Mouse (Mus musculus): ENCODE results near the gene Ppm1h.

The Ppm1h gene

GRCm38 (mm10) chr10:122819808-122820207 is 141.2 kb downstream of the Ppm1h start:
- DNase-seq, result no peak

- DNase-seq, result no peak
Observed at GRCm38 (mm10) chr10:122821549-122821948, 143.0 kb downstream of the Ppm1h start.

DNA sequence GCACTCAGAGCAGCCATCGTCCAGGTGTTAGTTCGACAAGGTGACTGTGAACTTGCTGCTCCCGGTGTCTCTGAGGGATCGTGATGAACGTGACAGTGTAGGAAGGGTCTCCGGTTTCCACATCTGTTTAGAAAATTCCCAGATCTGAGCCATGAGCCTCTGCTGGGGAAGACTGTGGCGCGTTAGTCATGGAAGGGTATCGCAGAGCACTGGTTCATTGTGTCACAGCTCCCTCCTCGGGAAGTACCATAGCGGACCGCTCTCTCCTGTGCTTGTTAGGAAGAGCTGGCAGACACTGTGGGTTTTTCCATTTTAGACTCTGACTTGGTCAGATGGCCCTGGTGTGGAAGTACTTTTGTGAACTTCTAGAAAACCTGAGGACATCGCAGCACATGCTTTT is 145.1 kb downstream of the Ppm1h start:
- no peak for DNase-seq

DNA sequence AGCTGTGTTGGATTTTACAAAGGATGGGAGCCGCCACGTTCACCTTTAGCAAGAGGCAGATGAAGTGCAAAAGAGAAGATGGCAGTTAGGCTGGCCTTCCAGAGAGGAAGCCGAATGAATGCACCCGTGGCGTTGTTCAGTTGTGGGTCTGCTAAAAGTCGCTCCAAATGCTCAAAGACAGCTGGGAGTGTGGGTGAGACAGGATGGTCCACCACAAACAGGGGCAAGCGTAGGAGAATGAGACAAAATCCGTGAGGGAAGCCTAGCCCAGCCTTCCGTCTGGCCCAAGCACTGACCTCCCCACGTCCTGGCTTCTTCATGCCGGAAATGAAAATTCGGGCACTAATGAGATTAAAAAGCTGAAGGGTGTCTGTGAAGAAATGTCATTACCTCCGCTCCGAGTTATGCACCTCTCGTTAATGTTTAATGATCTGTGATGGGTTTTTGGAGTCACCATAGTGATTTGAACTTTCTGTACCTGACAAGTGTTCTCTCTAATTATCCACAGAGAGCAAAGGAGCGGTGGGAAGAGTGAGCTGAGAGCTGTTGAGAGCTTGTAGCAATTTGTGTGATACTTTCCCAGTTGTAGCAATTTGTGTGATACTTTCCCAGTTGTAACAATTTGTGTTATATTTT is 148.3 kb downstream of the Ppm1h start:
- DNase-seq, result peak; percentile 31

DNA sequence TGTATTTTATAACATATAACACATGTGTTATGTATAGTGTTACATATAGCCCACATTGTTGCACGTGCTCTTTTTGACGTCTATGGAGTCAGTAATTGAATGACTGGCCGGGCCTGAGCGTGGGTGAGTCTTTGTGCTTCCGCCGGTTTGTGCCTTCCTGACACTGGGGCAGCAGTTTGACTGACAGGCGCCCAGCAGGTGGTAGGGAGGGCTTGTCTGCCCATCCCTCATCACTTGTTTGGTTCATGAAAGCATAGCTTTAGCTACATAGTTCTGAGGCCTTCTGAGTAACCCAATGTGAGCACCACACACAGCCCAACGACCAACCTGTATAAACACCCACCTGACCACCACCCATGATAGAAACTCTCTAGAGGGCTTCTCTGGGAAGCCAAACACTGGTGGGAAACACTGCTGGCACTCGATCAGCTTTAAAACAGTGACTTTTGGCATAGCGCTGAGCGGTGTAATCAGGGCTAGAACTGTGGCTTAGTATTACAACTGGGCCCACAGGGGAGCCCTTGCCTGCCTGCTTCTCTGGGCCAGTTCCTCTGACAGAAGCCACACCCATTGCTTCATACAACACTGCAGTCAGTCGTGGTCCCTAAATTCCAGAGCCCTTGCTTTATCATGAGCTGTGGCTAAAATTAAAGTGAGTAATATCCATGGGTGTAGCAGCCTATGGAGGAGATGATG is 149.3 kb downstream of the Ppm1h start:
- no peak for DNase-seq

DNA sequence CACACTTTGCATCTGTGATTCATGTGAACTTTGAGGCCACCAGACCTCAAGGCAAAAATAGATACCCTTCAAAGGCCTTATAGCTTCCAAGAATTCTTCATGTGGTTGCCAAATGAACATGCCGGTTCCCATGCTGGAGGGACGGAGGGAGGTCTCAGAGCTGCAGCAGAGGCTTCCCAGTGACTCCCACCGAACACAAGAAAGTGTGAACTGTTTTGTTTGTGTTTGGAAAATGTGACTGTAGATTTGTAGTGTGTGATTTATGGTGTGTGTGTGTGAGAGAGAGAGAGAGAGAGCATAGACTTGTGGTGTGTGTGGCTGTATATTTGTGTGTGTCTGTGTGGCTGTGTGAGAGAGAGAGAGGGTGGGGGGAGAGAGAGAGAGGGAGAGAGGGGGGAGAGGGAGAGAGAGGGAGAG is 151.2 kb downstream of the Ppm1h start:
- no peak for DNase-seq

GRCm38 (mm10) chr10:122830638-122831037 is 152.1 kb downstream of the Ppm1h start:
- DNase-seq, result no peak

DNA sequence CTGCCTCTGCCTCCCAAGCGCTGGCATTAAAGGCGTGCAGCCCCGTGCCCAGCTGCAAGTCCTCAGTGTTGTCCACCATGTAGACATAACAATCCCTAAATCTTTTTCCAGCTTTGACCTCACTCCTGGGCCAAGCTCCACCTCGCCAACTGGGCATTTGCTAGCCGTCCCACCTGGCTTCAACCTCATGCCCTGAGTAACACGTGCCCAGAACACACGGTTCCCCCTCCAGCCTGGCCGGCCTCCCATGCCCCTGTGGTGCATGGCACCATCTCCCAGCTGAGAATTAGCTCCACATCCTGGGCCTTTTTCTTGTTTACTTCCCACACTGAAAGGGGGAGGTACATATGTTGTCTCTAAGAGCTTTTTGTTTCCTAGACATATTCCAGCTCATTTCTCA is 163.5 kb downstream of the Ppm1h start:
- DNase-seq, result no peak

- DNase-seq, result no peak
Observed at GRCm38 (mm10) chr10:122842961-122843360, 164.4 kb downstream of the Ppm1h start.

DNA sequence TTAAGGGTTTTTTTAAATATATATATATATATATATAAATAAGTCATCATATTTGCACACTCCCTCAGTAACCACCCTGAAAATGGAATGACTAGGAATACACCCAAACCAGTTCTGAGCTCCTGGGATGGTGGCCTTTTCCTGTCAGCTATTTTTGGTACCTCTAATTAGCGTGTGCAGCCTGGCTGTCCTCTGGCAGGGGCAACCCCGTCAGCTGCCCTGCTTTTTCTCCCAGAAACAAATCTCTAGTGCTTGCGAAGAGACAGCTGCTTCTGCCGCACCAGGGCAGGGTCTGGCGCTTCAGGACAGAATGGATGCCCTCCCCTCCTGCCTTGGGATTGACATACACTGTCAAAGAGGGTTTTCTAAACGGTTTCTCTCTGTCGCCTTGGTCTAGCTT is 166.9 kb downstream of the Ppm1h start:
- DNase-seq, result no peak

DNA sequence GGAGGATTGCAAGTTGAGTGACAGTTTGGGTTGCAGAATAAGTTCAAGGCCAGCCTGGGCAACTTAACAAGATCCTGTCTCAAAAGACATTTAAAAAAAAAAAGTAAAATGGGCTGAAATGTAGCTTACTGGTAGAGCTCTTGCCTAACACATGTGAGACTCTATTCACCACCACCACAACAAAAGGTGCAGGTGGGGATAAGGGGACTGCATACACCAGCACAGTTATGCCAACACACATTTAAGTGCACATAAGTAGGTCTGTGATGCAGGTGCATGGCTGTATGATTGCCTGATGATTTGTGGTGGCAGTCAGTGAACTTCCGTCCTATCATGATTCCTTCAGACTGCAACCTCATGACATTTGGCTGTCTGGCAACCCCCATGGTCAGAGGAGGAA is 167.9 kb downstream of the Ppm1h start:
- no peak for DNase-seq

DNA sequence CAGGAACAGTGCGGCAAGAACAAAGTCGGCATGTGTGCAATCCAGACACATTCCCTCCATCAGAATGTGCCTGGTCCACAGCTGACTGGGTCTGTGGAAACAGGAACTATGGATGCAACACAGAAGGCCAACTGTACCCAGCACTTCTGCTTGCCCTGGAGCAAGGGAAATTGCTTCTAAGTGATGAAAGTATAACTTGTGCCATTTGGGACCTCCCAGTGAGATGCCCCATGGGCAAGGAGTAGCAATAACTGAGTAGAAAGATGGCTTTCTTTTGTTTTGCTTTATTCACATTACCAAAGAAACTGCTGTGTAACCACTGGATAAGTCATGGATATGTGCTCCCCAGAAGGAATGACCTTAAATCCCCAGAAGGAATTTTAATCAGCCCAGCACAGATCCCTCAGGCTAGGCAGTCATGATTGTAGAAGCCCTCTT is 169.5 kb downstream of the Ppm1h start:
- DNase-seq, result no peak

- peak; percentile 73 for DNase-seq
Observed at GRCm38 (mm10) chr10:122851267-122852160, 173.0 kb downstream of the Ppm1h start.

DNA sequence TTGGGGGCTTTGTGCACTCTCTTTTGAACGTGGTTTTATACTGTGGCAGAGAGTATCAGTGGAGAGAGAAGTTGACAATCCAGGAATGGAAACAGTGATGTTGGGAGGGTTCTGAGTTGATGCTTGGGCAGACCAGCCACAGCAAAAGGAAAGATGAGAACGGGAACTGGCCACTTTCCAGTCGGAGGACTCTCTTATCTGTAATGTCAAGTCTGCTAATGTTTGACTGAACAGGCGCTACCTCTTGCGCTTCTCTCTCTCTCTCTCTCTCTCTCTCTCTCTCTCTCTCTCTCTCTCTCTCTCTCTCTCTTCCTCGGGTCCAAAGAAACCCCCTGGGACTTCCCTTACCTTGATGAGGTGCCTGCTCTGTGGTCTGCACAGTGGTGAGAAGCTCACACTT is 176.0 kb downstream of the Ppm1h start:
- DNase-seq, result no peak

GRCm38 (mm10) chr10:122855149-122855548 is 176.6 kb downstream of the Ppm1h start:
- DNase-seq, result no peak

DNA sequence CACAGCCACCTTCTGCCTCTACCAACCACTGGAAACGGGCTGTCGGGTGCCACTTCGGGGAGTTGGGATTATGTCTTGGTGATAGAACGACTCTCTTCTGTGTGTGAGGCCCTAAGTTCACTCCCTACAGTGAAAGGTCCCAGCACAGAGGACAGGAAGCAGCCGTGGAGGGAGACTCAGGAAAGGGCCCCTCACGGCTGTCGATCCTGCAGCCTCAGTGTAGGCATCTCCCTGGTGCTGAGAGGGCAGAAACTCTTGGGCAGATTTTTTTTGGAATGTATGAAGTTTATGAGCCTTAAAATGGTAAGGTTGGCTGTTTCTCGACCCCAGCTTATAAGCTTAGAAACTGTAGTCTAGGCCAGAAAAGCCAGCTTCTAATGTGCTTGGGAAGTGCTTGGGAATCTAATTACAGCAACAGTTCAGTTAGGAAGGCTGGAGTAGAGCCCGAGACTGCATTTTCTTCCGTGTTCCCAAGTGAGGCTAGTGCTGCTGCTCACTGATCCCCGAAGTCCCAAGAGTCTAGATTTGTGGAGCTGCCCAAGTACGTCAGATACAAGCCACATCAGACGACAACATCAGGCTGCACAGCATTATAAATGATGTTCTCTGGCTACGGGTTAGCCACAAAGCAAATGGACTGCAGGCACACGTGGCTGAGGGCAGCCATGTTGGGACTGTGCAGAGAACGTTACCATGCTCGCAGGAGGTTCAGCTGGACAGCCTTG is 177.6 kb downstream of the Ppm1h start:
- no peak for DNase-seq

- peak; percentile 55 for DNase-seq
Observed at GRCm38 (mm10) chr10:122857155-122857554, 178.6 kb downstream of the Ppm1h start.

DNA sequence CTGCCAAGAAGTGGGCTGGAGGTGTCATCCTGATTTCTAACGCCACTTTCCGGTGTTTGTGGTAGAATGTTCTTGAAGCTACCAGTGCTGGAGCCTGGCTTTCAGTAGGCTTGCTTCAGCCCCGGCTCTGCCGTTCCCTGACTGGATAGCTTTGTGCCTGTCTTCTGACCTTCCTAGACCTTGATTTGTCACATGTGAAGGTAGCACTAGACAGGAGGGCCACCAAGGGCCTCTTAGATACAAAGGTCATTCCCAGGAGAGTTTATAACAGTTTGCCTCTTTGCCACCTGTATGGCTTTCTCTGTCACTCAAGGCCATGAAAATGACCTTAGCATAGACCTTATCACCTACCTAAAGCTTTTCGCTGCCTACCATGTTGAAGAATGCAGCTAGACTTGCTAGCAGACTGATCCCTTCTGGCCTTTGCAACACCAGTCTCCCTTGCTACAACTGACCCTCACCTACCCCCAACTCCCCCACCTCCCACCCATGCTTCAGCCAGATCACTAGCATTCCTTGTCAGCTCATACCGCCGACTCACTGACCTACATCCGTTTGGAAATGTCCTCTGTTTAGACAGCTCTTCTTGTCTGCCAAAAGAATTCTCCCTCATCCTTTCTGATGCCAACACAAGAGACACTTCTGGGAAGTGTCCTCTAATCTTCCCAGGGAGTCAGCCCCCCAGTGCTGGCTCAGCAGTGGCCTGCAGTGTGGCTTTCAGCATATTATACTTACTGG is 180.5 kb downstream of the Ppm1h start:
- no peak for DNase-seq

DNA sequence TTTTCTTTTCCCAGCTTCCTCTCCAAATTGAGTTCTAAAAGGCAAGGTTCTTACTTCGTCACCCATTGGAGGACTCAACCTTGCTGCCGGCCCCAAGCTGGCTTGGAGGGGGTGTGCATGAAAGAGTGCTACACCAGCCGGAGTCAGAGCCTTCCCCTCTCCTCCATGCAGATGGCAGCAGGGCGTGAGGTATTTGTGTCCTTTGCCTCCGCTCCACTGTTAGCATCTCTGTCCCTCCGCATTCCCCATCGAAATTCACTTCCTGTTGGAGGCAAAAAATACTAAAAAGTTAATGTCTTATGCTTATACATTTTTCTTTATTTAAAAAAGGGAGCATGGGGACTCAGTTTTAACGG is 181.1 kb downstream of the Ppm1h start:
- DNase-seq, result no peak

GRCm38 (mm10) chr10:122860076-122860475 is 181.5 kb downstream of the Ppm1h start:
- DNase-seq, result no peak

GRCm38 (mm10) chr10:122861696-122862385 is 183.3 kb downstream of the Ppm1h start:
- no peak for DNase-seq

Measured in right cerebral cortex, adult 18-20 months (tissue).